Mouse (Mus musculus) heart, embryonic 11.5 days (tissue): ENCODE results near the gene Gpr63. TPM values are rescaled to one million over a fixed set of nuclear protein-coding genes. Genes with fewer than 3 reads are reported as not detected.

ENCODE experiments used
- ATAC-seq: fragments of 200-750 bp; cut with Nextera tagmentation; replicated peaks from 2 replicates; pipeline ENCODE4 v1.8.0; 2017; ENCODE audit warnings: moderate library complexity; ENCODE audit not compliant: insufficient number of reproducible peaks, low FRiP score, low TSS enrichment
- H3K27ac ChIP-seq: fragments of 300-500 bp; sonication (generic); 2 replicates; pipeline ENCODE4 v1.5.1; 2014; ENCODE audit warnings: mild to moderate bottlenecking, low read depth, low read length
- H3K27me3 ChIP-seq: fragments of 300-500 bp; sonication (generic); 2 replicates; pipeline ENCODE4 v1.6.1; 2014; ENCODE audit warnings: mild to moderate bottlenecking, low read length, mixed read lengths; ENCODE audit not compliant: control insufficient read depth, insufficient read depth
- H3K36me3 ChIP-seq: fragments of 300-500 bp; sonication (generic); 2 replicates; pipeline ENCODE4 v1.6.1; 2014; ENCODE audit warnings: mild to moderate bottlenecking, low read length, moderate library complexity, mixed read lengths; ENCODE audit not compliant: control insufficient read depth, insufficient read depth
- H3K4me1 ChIP-seq: fragments of 300-500 bp; sonication (generic); 2 replicates; pipeline ENCODE4 v1.6.1; 2014; ENCODE audit warnings: low read length; ENCODE audit not compliant: control insufficient read depth, insufficient read depth
- H3K4me2 ChIP-seq: fragments of 300-500 bp; sonication (generic); 2 replicates; pipeline ENCODE4 v1.6.1; 2014; ENCODE audit warnings: mild to moderate bottlenecking, moderate library complexity
- H3K4me3 ChIP-seq: fragments of 300-500 bp; sonication (generic); 2 replicates; pipeline ENCODE4 v1.5.1; 2014; ENCODE audit warnings: low read depth, low read length
- H3K9ac ChIP-seq: fragments of 300-500 bp; sonication (generic); 2 replicates; pipeline ENCODE4 v1.6.1; 2014; ENCODE audit warnings: mild to moderate bottlenecking, low read depth, low read length, moderate library complexity
- H3K9me3 ChIP-seq: fragments of 300-500 bp; sonication (generic); replicated peaks from 2 replicates; pipeline ENCODE4 v1.6.1; 2016; ENCODE audit warnings: low read length; ENCODE audit not compliant: control insufficient read depth
- WGBS: fragments of 180-500 bp; shearing (Covaris S2); extraction: QIAGEN DNeasy Blood & Tissue Kit; methylation state at CpG from one replicate; pipeline ENCODE4 v1.1.7; 2014; ENCODE audit not compliant: insufficient replicate concordance; 5-methylcytosine and 5-hydroxymethylcytosine counted together
- polyA plus RNA-seq: library from polyadenylated mRNA; unstranded; fragments of >200 nt; fragmentation: Nextera tagmentation; extraction: Ambion mirVana; gene quantifications from 2 replicates; pipeline ENCODE4 v1.2.1, GENCODE M21; 2014

The Gpr63 gene
- 1.5 and 2.2 TPM in 2 replicates for polyA plus RNA-seq

DNA sequence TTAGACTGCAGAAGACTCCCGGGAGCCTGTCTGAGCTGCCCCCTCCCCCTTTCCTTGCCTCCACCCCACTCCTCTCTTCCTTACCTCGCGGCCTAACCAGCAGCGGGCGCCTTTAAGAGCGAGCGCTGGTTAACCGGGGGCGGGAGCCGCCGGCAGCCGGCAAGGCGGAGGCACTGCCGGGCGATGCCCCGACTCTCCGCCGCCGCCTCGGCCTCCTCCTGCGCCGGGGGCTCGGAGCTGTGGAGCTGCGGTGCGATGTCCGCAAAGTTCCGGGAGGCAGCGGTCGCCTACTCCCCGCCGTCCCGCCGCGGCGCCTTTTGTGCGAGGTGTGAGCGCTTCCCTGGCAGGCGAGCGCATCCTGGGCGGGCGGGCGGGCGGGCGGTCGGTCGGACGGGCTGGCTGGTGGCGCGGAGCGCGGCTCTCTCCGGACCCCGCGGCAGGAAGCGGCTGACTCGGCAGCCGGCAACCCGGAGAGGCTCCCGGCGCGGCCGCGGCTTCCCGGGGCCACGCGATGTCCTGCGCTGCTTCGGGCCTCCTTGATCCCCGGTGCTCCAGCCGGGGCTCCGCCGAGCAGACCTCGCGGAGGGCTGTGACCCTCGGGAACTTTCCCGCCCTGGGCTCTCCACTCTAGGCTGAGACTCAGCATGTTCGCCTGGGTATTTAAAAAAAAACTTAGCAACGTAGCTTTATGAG, at the start of gene Gpr63:
Gene Gpr63 (plus strand): TSS at position 109 of the 693 bp plus-strand sequence.
- ATAC-seq: peak; percentile 90
- Histone ChIP-seq H3K9ac (peak within 1 kb of the TSS; percentile 78), H3K27ac (peak within 1 kb of the TSS; percentile 69), H3K36me3 (no peaks in the 10 kb centered on the region), H3K27me3 (peaks cover 8% of the 10 kb centered on the region; the same call in 1 of the 2 replicates), H3K4me3 (peak within 1 kb of the TSS; percentile 63), H3K4me2 (peak within 1 kb of the TSS; percentile 74), H3K4me1 (no peaks in the 10 kb centered on the region), H3K9me3 (no peaks in the 10 kb centered on the region)
- WGBS: under 1% methylated on average over 70 of the region's 78 CpGs

DNA sequence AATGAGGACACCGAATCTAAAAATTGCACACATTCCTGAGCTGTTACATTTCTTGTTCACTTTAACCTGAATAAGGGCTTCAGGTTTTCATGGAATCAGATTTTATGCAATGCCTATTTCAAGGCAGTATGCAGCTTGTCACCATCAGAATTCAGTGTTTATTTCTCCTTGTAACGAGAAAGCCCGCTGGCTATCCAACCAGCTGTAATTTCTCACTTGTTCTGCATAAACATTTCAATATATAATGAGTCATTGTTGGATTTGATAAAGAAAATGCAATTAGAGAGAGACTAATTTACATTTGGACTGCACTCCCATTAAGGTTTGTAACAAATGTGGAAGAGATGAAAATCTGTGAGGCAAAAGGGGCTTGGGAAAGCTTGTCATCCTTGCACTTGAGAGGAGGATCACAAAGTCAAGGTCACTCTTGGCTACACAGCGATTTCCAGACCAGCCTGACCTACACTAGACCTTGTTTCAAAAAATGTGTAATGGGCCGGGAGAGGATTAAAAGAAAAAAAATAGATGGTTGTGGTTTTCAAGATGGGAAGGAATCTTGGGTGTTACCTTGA, 46.1 kb upstream of the Gpr63 start:
- H3K27me3 ChIP-seq: no peaks in the 10 kb centered on the region
- 70% methylated on average over 5 of the region's 5 CpGs for WGBS
- no peaks in the 10 kb centered on the region for H3K36me3 ChIP-seq
- H3K27ac ChIP-seq: no peak overlapping the region
- ATAC-seq: no peak
- no peak overlapping the region for H3K4me2 ChIP-seq
- no peaks in the 10 kb centered on the region for H3K9me3 ChIP-seq
- H3K4me3 ChIP-seq: no peak overlapping the region
- no peak overlapping the region for H3K9ac ChIP-seq
- H3K4me1 ChIP-seq: no peaks in the 10 kb centered on the region

GRCm38 (mm10) chr4:24924726-24925125, 41.5 kb upstream of the Gpr63 start:
- Histone ChIP-seq H3K4me3 (no peak overlapping the region), H3K4me1 (no peaks in the 10 kb centered on the region), H3K9ac (no peak overlapping the region), H3K9me3 (no peaks in the 10 kb centered on the region), H3K27me3 (no peaks in the 10 kb centered on the region), H3K36me3 (no peaks in the 10 kb centered on the region), H3K4me2 (no peak overlapping the region), H3K27ac (no peak overlapping the region)
- ATAC-seq: no peak
- 64% methylated on average over 2 of the region's 2 CpGs for WGBS

GRCm38 (mm10) chr4:24928260-24928780, 37.9 kb upstream of the Gpr63 start:
- Histone ChIP-seq H3K4me2 (no peak overlapping the region), H3K27ac (no peak overlapping the region), H3K4me3 (no peak overlapping the region), H3K9ac (no peak overlapping the region), H3K36me3 (no peaks in the 10 kb centered on the region), H3K27me3 (no peaks in the 10 kb centered on the region), H3K9me3 (no peaks in the 10 kb centered on the region), H3K4me1 (no peaks in the 10 kb centered on the region)
- 82% methylated on average over 5 of the region's 5 CpGs for WGBS
- ATAC-seq: no peak

- no peak overlapping the region for H3K4me3 ChIP-seq
- H3K9me3 ChIP-seq: no peaks in the 10 kb centered on the region
- ATAC-seq: no peak
- no peaks in the 10 kb centered on the region for H3K4me1 ChIP-seq
- no peak overlapping the region for H3K4me2 ChIP-seq
- no peaks in the 10 kb centered on the region for H3K27me3 ChIP-seq
- no peaks in the 10 kb centered on the region for H3K36me3 ChIP-seq
- WGBS: 78% methylated on average over 5 of the region's 5 CpGs
- H3K9ac ChIP-seq: no peak overlapping the region
- H3K27ac ChIP-seq: no peak overlapping the region
These were observed 37.3 kb upstream of the Gpr63 start for GRCm38 (mm10) chr4:24928926-24929325.

DNA sequence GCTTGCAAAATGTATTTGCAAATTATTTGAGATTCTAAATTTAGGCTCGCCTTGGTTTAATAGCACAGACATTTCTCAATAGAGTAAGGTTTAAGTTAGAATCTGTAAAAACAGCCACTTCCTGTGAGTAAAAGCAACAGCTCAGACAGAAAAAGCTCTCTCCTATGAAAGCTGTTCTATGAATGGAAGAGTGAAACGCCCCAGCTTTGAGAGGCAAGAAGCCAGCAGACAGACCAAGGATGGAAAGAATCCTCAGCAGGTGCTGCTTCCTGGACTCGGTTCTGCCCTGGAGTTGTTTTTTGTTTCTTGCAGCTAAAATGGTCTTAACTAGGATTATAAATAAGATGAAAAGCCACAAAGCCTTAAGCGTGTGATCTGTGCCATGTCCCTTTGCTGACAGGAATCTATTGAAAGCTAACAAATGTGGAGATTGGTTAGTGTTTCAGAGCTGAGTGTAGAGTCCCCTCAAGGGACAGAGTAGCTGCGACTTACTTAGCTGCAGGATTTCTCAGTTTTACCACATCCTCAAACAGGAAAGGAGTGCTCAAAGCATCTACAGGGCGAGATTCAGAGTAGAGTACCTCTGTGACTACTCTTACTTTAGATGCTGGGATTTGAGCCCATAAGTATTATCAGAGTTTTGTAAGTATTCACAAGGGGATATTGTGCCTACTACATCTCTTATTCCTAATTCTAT, 23.3 kb upstream of the Gpr63 start:
- 51% methylated on average over 6 of the region's 6 CpGs for WGBS

DNA sequence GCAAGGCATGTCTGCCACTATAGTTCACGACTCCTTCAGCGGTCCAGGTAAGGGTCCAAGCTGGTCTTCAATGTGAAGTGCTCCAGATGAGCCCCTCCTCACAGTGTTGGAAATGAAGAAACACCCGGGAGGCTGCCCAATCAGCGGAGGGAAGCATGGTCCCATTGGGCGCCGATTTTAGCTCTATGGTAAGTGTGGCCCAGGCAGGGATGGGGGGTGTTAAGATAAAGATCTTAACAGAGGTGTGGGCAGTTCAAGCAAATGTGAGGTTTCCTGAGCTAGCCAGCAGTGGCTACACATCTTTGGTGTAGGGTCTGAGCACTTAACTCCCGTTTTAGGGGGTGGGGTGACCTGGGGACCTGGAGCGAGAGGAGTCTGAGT, 299 bp upstream of the Gpr63 start:
- 0 out of 2 replicates have a peak, but pooled peaks have one; percentile 16 for ATAC-seq
- WGBS: 3% methylated on average over 8 of the region's 8 CpGs
- Histone ChIP-seq H3K9ac (peak overlapping the region; percentile 78), H3K4me2 (peak overlapping the region; percentile 74), H3K27me3 (peaks cover 8% of the 10 kb centered on the region; the same call in 1 of the 2 replicates), H3K4me1 (no peaks in the 10 kb centered on the region), H3K36me3 (no peaks in the 10 kb centered on the region), H3K4me3 (peak overlapping the region; percentile 63), H3K27ac (no peak overlapping the region), H3K9me3 (no peaks in the 10 kb centered on the region)

More for the DNA sequence above, 23.3 kb upstream of the Gpr63 start:
- Histone ChIP-seq H3K4me3 (no peak overlapping the region), H3K36me3 (no peaks in the 10 kb centered on the region), H3K4me2 (no peak overlapping the region), H3K9me3 (no peaks in the 10 kb centered on the region), H3K4me1 (no peaks in the 10 kb centered on the region), H3K27me3 (no peaks in the 10 kb centered on the region), H3K9ac (no peak overlapping the region), H3K27ac (no peak overlapping the region)
- ATAC-seq: no peak

GRCm38 (mm10) chr4:24967251-24967650, 1.0 kb downstream of the Gpr63 start:
- no peak for ATAC-seq
- Histone ChIP-seq H3K36me3 (no peaks in the 10 kb centered on the region), H3K4me2 (peak overlapping the region; percentile 74), H3K9me3 (no peaks in the 10 kb centered on the region), H3K27ac (no peak overlapping the region), H3K4me3 (peak overlapping the region; percentile 63), H3K27me3 (peaks cover 8% of the 10 kb centered on the region; the same call in 1 of the 2 replicates), H3K9ac (no peak overlapping the region), H3K4me1 (no peaks in the 10 kb centered on the region)
- 19% methylated on average over 7 of the region's 7 CpGs for WGBS
